13 mouse cellular contexts compared by ENCODE assay signal in the genomic region with DNA sequence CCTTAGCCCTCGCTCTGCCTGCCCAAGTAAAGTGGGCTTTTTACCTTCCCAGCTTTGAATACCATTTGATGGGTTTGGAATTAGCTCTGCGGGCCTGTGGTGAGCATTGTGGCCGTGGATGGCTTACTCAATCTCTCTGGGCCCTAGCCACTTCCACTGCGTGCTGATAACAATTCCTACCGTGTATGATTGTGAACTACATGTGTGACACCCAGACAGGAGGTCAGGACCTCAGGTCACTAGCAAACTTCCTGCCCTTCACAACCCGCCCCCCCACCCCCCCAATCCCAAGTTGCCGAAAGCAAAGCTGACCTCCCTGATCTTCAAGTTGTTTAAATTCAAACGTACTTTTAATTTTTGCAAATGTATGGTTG.
DNase-seq lines count a peak whose midpoint lies in the region; ATAC-seq and TF ChIP-seq lines count a peak whose summit lies in the region.
"Had no signal": no experiment of that assay in that cellular context is flagged by ENCODE, and none has a peak within 500 bp of the region (broad histone marks: within the 10 kb centered on the region; RNA-seq: fewer than 3 reads in every experiment).

No protein-coding gene starts in this region.

- H3K4me2 ChIP-seq in heart, embryonic 14.5 days (ENCODE audit: low read length): peak overlapping the region; percentile 46; the same call in 1 of the 2 replicates
- H3K4me2 ChIP-seq in hindbrain, postnatal 0 days (ENCODE audit: low read depth, low read length): peak overlapping the region; percentile 45; the same call in 1 of the 2 replicates
- peak overlapping the region; percentile 47; the same call in 1 of the 2 replicates for H3K4me2 ChIP-seq in midbrain, embryonic 14.5 days (ENCODE audit: low read length)

- H3K9ac ChIP-seq in heart, embryonic 14.5 days (ENCODE audit: low read length): peak overlapping the region; percentile 47; the same call in 1 of the 2 replicates
- H3K9ac ChIP-seq in hindbrain, postnatal 0 days (replicated peaks; ENCODE audit: low read length): no peak overlapping the region
- H3K9ac ChIP-seq in midbrain, embryonic 14.5 days (replicated peaks; ENCODE audit: low read length): no peak overlapping the region; the same call in 1 of the 2 replicates
- H3K9ac ChIP-seq: forebrain, embryonic 15.5 days; heart, embryonic 15.5 days had no signal

- no peak overlapping the region for H3K27ac ChIP-seq in heart, embryonic 14.5 days (replicated peaks in 1 of 2; ENCODE audit: control insufficient read depth in 1 of 2, insufficient read depth in 1 of 2, low read depth in 2 of 2, low read length in 2 of 2)
- H3K27ac ChIP-seq in hindbrain, postnatal 0 days: no peak overlapping the region
- H3K27ac ChIP-seq in midbrain, embryonic 14.5 days (replicated peaks; ENCODE audit: low read depth, low read length): no peak overlapping the region
- H3K27ac ChIP-seq: forebrain, embryonic 15.5 days; heart, embryonic 15.5 days had no signal

- 51% methylated on average over 8 of the region's 8 CpGs for WGBS in heart, embryonic 14.5 days
- 63% methylated on average over 8 of the region's 8 CpGs for WGBS in hindbrain, postnatal 0 days
- WGBS in midbrain, embryonic 14.5 days: 54% methylated on average over 8 of the region's 8 CpGs

- H3K4me3 ChIP-seq in heart, embryonic 14.5 days (ENCODE audit: control insufficient read depth in 1 of 2, insufficient read depth in 1 of 2, low read depth in 1 of 2, low read length in 2 of 2): no peak overlapping the region
- H3K4me3 ChIP-seq in hindbrain, postnatal 0 days (ENCODE audit: low read length): no peak overlapping the region
- H3K4me3 ChIP-seq in midbrain, embryonic 14.5 days (replicated peaks; ENCODE audit: low read depth, low read length): no peak overlapping the region
- H3K4me3 ChIP-seq: heart, embryonic 15.5 days had no signal

- H3K36me3 ChIP-seq in heart, embryonic 14.5 days (ENCODE audit: control insufficient read depth, insufficient read depth, low read length): no peaks in the 10 kb centered on the region
- no peaks in the 10 kb centered on the region for H3K36me3 ChIP-seq in hindbrain, postnatal 0 days (ENCODE audit: insufficient read depth, low read length)
- H3K36me3 ChIP-seq in midbrain, embryonic 14.5 days (ENCODE audit: control insufficient read depth, insufficient read depth, low read length): no peaks in the 10 kb centered on the region
- H3K36me3 ChIP-seq: forebrain, embryonic 15.5 days; heart, embryonic 15.5 days had no signal

- TF ChIP-seq CTCF in hindbrain, postnatal 0 days (IDR thresholded peaks at IDR 0.05; ENCODE audit: low read depth): no peak

- ATAC-seq in heart, embryonic 14.5 days (ENCODE audit: insufficient number of reproducible peaks, insufficient read depth, low FRiP score, low read depth): no peak
- no peak for ATAC-seq in hindbrain, postnatal 0 days
- no peak for ATAC-seq in midbrain, embryonic 14.5 days (ENCODE audit: low FRiP score, low TSS enrichment)

- H3K27me3 ChIP-seq in heart, embryonic 14.5 days (ENCODE audit: control insufficient read depth, insufficient read depth, low read length): no peaks in the 10 kb centered on the region
- no peaks in the 10 kb centered on the region for H3K27me3 ChIP-seq in hindbrain, postnatal 0 days (ENCODE audit: insufficient read depth, low read length)
- no peaks in the 10 kb centered on the region for H3K27me3 ChIP-seq in midbrain, embryonic 14.5 days (ENCODE audit: control insufficient read depth, insufficient read depth, low read length)
- H3K27me3 ChIP-seq: forebrain, embryonic 15.5 days; heart, embryonic 15.5 days had no signal

- peaks cover 4% of the 10 kb centered on the region; the same call in 1 of the 2 replicates for H3K9me3 ChIP-seq in heart, embryonic 14.5 days (ENCODE audit: control insufficient read depth, low read length)
- H3K9me3 ChIP-seq in hindbrain, postnatal 0 days (ENCODE audit: low read length): 0 out of 2 replicates have a peak, but pooled peaks cover 2% of the 10 kb centered on the region
- no peaks in the 10 kb centered on the region for H3K9me3 ChIP-seq in midbrain, embryonic 14.5 days (ENCODE audit: control insufficient read depth, low read length)
- H3K9me3 ChIP-seq: forebrain, embryonic 15.5 days; heart, embryonic 15.5 days had no signal

- no peak for DNase-seq in heart, postnatal 4 days
- DNase-seq in embryo, embryonic 11 days: peak; percentile 6
- DNase-seq in hindbrain, postnatal 0 days (ENCODE audit: low spot score): no peak
- peak; percentile 6 for DNase-seq in midbrain, embryonic 14.5 days
- DNase-seq in spleen, postnatal 4 days (ENCODE audit: low spot score in 2 of 2): no peak
- no peak for DNase-seq in adrenal gland, postnatal 14 days
- no peak for DNase-seq in layer of hippocampus, adult 8-10 months (ENCODE audit: low spot score in 2 of 2)
- DNase-seq: cerebellum, adult 9-10 months; right cerebral cortex, postnatal 25 days; thymus, postnatal 36 days had no signal

- H3K4me1 ChIP-seq in heart, embryonic 14.5 days (ENCODE audit: control insufficient read depth in 2 of 2, insufficient read depth in 2 of 2, low read length in 2 of 2): peaks cover 9 to 12% of the 10 kb centered on the region in 2 experiments
- peaks cover 8% of the 10 kb centered on the region; the same call in 1 of the 2 replicates for H3K4me1 ChIP-seq in hindbrain, postnatal 0 days (ENCODE audit: insufficient read depth, low read length)
- peaks cover 9% of the 10 kb centered on the region; the same call in 1 of the 2 replicates for H3K4me1 ChIP-seq in midbrain, embryonic 14.5 days (ENCODE audit: control insufficient read depth, insufficient read depth, low read length)

Comparison
In these comparisons a context has a peak if more than half of its experiments do, and no peak if none do; other contexts are left out.
1. DNase-seq: peak in embryo, embryonic 11 days (single experiment) and midbrain, embryonic 14.5 days (single experiment); none in heart, postnatal 4 days (single experiment), hindbrain, postnatal 0 days (single experiment), spleen, postnatal 4 days (0 of 2), adrenal gland, postnatal 14 days (single experiment) and layer of hippocampus, adult 8-10 months (0 of 2).
2. Peak in every context shown above with its lines, with median percentiles within 50 percentile points of each other: H3K4me2 ChIP-seq.